Mouse (Mus musculus): ENCODE data around the gene Gm16867. TPM values are rescaled to one million over a fixed set of nuclear protein-coding genes. Genes with fewer than 3 reads are reported as not detected.
A peak's percentile ranks its signal among the peaks of the same experiment; 100 is the strongest.
"Not testable (repeated sequence)": the region's sequence is repeated elsewhere in the genome, so short reads cannot be mapped to it uniquely, and the experiment has no call there.

Gm16867 gene
- 2.9 and 8.7 TPM in 2 replicates for total RNA-seq (2017)

DNA sequence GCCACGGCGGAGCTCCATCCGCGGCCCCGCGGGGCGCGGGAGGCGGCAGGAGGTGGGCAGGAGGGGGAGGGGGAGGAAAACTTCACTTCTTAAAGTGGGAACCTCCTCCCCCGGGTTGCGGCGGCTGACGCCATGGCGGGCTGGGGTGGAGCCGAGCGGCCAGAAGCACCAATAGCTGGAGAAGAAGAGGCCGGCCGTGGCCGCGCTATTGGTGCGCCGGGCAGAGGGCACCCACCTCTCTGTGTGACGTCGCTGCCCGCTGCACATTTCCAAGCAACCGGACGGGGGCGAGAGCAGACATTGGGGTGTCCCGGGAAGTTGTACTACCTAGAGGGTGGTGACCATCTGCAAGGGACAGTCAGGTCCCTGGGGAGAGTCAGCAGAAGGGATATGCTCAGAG lies at the start of gene Gm16867:
Gene Gm16867 (minus strand): TSS at position 189 of the 400 bp plus-strand sequence.
- peak; percentile 86 to 93 for ATAC-seq (replicated peaks in 1 of 2; ENCODE audit: insufficient read depth in 1 of 2, low FRiP score in 2 of 2, low TSS enrichment in 1 of 2, low read depth in 1 of 2, poor library complexity in 2 of 2, severe bottlenecking in 2 of 2)

DNA sequence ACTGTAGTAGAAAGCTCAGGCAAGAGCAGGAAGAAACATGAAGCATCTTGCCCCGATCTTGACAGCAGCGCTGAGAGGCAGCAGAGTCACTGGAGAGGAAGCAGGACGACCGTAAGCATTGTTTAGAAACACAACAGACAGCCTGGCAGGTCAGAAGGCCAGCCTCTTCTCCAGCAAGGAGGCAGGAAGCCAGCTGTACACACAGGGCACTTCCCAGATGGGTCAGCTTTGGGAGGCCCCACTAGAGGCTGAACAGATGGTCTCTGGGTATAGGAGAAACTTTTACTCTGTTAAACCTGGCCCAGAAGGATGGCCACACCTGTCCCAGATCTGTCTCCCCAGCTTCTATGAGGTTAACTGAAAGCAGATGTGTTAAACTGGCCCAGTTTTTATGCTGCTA lies 44.1 kb upstream of the Gm16867 start:
- ATAC-seq (replicated peaks in 1 of 2; ENCODE audit: insufficient read depth in 1 of 2, low FRiP score in 2 of 2, low TSS enrichment in 1 of 2, low read depth in 1 of 2, poor library complexity in 2 of 2, severe bottlenecking in 2 of 2), result not testable (repeated sequence)

DNA sequence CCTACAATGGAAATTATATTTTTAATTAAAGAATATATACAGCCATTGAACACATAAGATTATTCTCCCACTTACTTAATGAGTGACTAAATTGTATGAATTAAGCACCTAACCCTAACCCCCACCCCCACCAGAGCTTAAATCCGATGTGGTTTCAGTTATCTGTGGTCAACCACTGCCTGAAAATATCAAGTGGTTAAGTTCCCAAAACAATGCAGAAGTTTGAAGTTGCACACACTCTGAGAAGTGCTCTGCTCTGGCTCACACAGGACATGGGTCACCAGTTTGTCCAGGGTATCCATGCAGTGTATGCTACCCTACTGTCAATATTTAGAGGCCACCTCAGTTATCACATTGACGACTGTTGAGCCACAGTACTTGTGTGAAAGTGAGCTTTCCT lies 41.9 kb upstream of the Gm16867 start:
- peak; percentile 29 to 40; a peak in 3 of 4 replicates for ATAC-seq (replicated peaks in 1 of 2; ENCODE audit: insufficient read depth in 1 of 2, low FRiP score in 2 of 2, low TSS enrichment in 1 of 2, low read depth in 1 of 2, poor library complexity in 2 of 2, severe bottlenecking in 2 of 2)

DNA sequence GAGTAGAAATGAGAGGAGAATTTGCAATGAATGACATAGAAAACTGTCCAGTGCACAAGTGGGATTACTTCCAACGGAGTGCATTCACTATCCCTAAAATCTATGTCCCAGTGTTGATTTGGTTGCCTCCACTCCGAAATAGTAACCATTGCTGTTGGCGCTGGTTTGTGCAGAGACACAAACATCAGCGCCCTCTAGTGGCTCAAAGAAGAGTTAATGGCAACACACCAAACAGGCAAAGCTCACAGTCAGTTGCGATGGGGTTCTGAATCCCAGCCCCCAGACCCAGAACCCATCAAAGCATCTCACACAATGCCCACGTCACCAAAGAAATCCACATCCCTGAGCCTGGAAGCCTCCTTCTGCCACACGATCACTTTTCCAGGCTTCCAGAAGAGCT lies 40.9 kb upstream of the Gm16867 start:
- peak; percentile 57 to 62 for ATAC-seq (replicated peaks in 1 of 2; ENCODE audit: insufficient read depth in 1 of 2, low FRiP score in 2 of 2, low TSS enrichment in 1 of 2, low read depth in 1 of 2, poor library complexity in 2 of 2, severe bottlenecking in 2 of 2)

DNA sequence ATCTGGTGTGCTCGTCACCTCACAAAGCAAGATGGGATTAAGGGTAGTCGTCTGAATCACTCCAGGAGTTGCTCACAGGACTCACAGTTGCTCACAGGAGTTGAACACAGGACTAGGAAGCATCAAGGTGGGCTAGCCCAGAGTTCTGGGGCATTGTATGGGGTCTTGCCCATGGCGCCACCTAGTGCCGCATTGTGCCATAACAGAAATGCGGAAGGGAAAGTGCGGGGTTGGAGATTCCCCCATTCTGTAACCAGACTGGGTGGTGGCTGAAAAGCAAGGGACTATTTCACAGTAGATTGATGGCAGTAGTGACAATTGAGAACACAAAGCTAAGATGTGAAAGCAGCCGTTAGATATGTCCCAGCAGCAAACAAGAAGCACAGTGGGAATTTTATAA lies 39.5 kb upstream of the Gm16867 start:
- peak; percentile 52 to 60 for ATAC-seq (replicated peaks in 1 of 2; ENCODE audit: insufficient read depth in 1 of 2, low FRiP score in 2 of 2, low TSS enrichment in 1 of 2, low read depth in 1 of 2, poor library complexity in 2 of 2, severe bottlenecking in 2 of 2)

DNA sequence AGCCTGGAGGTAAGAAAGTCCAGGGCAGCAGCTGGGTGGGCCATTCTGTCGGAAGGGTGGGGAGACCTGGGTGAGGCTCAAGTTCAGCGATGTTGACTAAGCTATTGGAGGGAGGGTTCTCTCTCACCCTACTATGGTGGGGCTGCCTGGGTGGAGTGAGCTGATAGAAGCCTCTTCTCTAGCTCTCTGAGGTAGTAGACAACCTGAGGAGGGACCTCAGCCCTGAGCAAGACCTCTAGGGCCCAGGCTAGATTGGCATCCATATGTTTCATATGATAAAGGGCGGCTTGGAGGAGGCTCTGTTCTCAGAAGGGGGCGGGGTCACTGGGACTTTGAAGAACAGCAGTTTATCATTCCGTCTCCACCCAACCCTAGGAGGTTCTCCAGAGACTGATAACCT lies 37.0 kb upstream of the Gm16867 start:
- ATAC-seq (replicated peaks in 1 of 2; ENCODE audit: insufficient read depth in 1 of 2, low FRiP score in 2 of 2, low TSS enrichment in 1 of 2, low read depth in 1 of 2, poor library complexity in 2 of 2, severe bottlenecking in 2 of 2), result peak in 1 of 2 experiments; percentile 35; a peak in 2 of 4 replicates

DNA sequence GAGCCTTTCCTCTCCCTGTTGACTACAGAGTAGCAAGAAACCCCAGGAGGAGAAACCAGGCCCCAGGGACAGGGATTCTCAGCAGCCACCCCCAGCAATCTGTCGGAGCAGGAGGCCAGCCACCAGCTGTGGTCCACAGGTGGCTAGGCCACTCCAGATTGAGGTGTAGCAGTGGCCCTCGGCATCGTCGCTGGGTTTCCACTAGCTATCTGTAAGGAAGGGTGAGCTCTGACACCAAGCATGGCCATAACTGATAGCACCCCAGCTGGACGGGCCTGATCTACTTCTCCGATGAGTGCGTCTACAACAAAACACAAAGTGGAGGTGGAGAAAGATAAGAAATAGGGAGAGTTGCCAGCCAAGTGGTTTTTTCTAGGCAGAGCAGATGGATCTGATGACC lies 33.4 kb upstream of the Gm16867 start:
- peak; percentile 18 to 72; a peak in 2 of 4 replicates for ATAC-seq (replicated peaks in 1 of 2; ENCODE audit: insufficient read depth in 1 of 2, low FRiP score in 2 of 2, low TSS enrichment in 1 of 2, low read depth in 1 of 2, poor library complexity in 2 of 2, severe bottlenecking in 2 of 2)

DNA sequence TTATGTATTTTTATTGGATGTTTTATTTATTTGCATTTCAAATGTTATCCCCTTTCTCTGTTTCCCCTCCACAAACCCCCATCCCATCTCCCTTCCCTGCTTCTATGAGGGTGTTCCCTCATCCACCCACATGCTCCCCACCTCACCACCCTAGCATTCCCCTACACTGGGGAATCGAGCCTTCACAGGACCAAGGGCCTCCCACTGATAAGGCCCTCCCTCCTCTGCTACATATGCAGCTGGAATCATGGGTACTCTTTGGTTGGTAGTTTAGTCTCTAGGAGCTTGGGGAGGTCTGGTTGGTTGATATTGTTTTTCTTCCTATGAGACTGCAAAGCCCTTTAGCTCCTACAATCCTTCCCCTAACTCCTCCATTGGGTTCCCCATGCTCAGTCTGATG lies 23.0 kb upstream of the Gm16867 start:
- ATAC-seq (replicated peaks in 1 of 2; ENCODE audit: insufficient read depth in 1 of 2, low FRiP score in 2 of 2, low TSS enrichment in 1 of 2, low read depth in 1 of 2, poor library complexity in 2 of 2, severe bottlenecking in 2 of 2), result not testable (repeated sequence)

DNA sequence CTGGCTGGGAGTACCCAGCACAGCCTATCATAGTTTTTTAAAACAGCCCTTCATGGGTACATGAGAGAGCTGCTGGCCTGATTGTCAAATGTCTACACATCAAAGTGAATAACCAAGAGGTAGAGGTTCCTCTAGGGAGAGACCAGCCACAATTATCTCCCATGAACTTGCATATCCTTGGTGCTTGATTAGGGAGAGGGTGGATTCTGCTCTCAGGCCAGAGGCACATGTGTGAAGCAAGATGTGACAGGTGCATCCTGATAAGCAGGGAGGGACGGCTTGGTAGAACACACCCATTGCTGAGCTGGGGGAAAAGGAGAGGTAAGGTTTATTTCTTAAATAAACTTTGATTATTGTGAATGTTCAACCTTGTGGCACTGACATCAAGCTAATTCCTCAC lies 19.8 kb upstream of the Gm16867 start:
- ATAC-seq (replicated peaks in 1 of 2; ENCODE audit: insufficient read depth in 1 of 2, low FRiP score in 2 of 2, low TSS enrichment in 1 of 2, low read depth in 1 of 2, poor library complexity in 2 of 2, severe bottlenecking in 2 of 2), result peak; percentile 45 to 51; a peak in 2 of 4 replicates

DNA sequence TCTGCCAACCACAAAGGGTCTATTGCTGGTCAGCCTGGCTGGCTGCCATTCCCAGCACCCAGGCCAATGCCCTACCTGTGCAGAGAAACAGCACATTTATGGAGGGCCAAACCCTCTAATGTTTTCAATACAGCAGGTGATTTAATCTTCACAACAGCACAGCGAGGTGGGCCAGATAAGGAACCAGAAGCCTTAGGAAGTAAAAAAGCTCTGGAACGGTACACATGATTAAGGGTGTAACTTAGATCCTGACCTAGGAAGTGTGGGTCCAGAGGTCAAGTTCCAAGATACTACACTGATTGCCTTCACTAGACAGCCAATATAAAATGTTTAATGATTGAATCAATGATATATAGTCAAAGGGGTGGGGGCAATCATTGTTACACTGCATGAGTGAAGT lies 17.6 kb upstream of the Gm16867 start:
- ATAC-seq (replicated peaks in 1 of 2; ENCODE audit: insufficient read depth in 1 of 2, low FRiP score in 2 of 2, low TSS enrichment in 1 of 2, low read depth in 1 of 2, poor library complexity in 2 of 2, severe bottlenecking in 2 of 2), result not testable (repeated sequence)

DNA sequence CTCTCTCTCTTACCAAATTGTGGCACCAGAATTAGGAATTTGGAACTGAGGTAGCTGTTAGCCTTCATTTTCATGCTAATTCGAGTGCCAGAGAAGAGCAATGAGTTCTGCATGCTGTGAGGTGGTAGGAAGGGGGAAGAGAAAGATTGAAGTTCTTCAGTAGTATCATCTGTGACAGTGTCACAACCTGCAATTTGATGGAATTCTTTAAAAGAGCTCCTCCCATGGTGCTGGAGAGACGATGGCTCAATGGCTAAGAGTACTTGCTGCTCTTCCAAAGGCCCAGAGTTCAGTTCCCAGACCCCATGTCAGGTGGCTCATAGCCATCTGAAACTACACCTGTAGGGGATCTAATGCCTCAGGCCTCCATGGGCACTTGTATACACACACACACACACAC lies 9.3 kb upstream of the Gm16867 start, which contains the start of gene Gm27179:
Gene Gm27179 (minus strand): TSS at position 101 of the 400 bp plus-strand sequence.
- not testable (repeated sequence) for ATAC-seq (replicated peaks in 1 of 2; ENCODE audit: insufficient read depth in 1 of 2, low FRiP score in 2 of 2, low TSS enrichment in 1 of 2, low read depth in 1 of 2, poor library complexity in 2 of 2, severe bottlenecking in 2 of 2)

DNA sequence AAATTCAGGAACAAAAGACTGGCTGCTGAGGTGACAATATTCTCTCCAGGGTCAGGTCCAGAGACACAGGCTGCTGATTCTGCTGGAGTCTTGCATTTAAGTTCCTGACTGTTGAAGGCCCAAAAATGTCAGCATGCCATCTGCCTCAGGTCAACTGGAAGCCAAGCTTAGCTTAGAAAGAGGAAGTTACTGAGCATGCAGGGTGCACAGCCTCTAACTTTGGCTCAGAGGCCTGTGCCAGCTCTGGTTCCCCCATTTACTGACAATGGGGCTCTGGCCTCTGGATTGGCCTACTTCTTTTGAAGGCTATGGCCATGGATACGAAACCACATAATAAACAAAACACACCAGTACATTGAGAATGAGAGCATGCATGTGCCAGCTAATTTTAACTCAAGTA lies 3.8 kb upstream of the Gm16867 start:
- peak; percentile 43 to 59 for ATAC-seq (replicated peaks in 1 of 2; ENCODE audit: insufficient read depth in 1 of 2, low FRiP score in 2 of 2, low TSS enrichment in 1 of 2, low read depth in 1 of 2, poor library complexity in 2 of 2, severe bottlenecking in 2 of 2)

DNA sequence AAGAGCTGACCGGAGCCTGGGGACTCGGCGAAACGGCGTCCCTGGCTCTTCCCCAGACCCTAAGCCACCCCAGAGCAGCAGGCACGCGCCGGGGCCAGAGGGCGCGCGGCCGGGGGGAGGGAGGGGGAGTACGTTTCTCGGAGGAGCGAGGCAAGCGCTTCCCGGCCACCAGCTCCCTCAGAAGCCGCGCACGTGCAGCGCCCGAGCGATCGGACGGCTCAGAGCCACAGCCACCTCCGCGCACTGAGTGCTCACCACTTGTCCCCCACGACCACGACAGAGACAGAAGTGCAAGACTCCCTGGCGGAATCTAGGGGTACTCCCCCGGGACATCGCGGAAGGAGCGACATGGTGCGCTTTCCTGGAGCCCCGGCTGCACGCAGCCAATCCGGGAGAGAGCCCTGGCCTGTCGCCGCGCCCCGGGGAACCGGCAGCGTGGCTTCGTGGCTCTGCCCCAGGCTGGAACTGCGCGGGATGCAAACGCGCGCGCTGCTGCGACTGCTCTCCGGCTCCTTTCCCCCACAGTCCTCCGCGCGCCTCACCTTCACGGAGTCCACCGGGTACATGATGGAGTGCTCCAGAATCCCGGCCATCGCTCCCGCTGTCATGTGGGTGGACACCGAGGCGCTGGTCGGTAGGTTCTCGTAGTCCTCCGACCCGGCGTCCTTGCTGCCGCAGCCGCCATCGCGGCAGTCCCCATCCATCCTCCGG lies 567 bp downstream of the Gm16867 start:
- ATAC-seq (replicated peaks in 1 of 2; ENCODE audit: insufficient read depth in 1 of 2, low FRiP score in 2 of 2, low TSS enrichment in 1 of 2, low read depth in 1 of 2, poor library complexity in 2 of 2, severe bottlenecking in 2 of 2), result peak in 1 of 2 experiments; percentile 16; a peak in 2 of 4 replicates

DNA sequence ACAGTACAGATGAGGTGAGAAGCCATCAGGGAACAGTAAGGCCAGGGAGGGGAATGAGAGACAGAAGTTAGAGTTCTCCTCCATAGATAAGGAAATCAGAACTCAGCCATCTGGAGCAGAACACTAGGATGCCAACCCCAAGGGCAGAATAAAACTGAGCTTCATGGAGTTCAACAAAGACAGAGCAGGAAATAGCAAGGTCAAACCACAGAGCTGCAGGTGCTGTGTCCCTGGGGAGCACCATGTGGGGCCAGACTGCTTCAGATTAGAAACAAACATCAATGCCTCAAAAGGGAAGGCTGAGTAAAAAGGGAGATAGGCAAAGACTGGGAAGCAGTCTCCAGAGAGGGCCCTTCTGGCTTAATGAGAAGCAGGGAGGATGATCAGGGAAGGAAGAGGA lies 6.9 kb downstream of the Gm16867 start:
- ATAC-seq (replicated peaks in 1 of 2; ENCODE audit: insufficient read depth in 1 of 2, low FRiP score in 2 of 2, low TSS enrichment in 1 of 2, low read depth in 1 of 2, poor library complexity in 2 of 2, severe bottlenecking in 2 of 2), result not testable (repeated sequence)

DNA sequence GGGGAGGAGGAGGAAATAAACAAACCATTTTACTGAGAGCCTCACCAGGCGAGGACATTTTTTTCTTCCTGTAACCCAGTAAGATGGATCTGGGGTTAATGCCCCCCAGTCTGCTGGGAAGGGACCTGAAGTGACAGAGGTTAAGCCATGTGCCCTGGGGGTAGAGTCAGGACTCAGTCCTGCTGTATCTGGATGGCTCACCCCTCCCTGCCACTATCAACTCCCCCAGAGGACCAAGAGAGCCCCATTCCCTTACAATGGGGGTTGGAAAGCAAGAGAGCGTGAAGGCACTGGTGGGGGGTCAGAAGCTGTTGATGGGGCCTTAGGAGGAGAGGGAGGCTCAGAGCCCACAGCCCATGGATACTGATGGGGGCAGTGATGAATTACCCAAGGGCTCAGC lies 8.2 kb downstream of the Gm16867 start:
- not testable (repeated sequence) for ATAC-seq (replicated peaks in 1 of 2; ENCODE audit: insufficient read depth in 1 of 2, low FRiP score in 2 of 2, low TSS enrichment in 1 of 2, low read depth in 1 of 2, poor library complexity in 2 of 2, severe bottlenecking in 2 of 2)

DNA sequence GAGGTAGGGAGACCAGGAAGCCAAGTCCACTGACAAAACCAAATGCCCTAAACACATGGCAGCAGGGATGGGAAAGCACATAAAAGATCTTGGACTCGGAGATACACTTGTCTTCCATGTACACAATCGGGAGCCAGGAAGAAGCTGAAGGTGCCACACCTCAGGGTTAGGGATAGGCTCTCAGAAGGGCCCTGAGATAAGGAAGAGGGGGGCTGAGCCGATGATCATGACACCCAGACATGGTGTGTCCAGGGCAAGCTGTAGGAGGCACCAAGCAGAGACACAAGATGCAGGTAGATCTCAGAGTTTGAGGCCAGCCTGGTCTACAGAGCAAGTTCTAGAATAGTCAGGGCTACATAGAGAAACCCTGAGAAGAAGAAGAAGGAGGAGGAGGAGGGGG lies 8.6 kb downstream of the Gm16867 start:
- ATAC-seq (replicated peaks in 1 of 2; ENCODE audit: insufficient read depth in 1 of 2, low FRiP score in 2 of 2, low TSS enrichment in 1 of 2, low read depth in 1 of 2, poor library complexity in 2 of 2, severe bottlenecking in 2 of 2), result not testable (repeated sequence)

DNA sequence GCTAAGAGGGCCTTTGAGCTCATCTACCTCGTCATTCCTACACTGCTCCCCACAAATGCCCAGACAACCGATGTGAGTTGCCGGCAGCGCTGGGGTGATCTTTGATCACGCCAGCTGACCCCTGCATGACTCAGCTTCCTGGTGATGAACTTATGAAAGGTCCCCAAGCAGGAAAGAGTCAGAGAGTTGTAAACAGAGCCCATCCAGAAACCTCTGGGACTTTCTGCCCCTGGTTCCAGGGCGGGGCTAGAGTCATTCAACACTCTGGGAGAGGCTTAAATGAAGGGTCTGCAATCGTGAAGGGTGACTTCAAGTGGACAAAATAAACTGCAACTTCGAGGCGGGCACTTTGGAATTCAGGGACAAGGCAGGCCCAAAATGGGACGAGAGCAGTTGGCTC lies 15.2 kb downstream of the Gm16867 start:
- ATAC-seq (replicated peaks in 1 of 2; ENCODE audit: insufficient read depth in 1 of 2, low FRiP score in 2 of 2, low TSS enrichment in 1 of 2, low read depth in 1 of 2, poor library complexity in 2 of 2, severe bottlenecking in 2 of 2), result not testable (repeated sequence)

DNA sequence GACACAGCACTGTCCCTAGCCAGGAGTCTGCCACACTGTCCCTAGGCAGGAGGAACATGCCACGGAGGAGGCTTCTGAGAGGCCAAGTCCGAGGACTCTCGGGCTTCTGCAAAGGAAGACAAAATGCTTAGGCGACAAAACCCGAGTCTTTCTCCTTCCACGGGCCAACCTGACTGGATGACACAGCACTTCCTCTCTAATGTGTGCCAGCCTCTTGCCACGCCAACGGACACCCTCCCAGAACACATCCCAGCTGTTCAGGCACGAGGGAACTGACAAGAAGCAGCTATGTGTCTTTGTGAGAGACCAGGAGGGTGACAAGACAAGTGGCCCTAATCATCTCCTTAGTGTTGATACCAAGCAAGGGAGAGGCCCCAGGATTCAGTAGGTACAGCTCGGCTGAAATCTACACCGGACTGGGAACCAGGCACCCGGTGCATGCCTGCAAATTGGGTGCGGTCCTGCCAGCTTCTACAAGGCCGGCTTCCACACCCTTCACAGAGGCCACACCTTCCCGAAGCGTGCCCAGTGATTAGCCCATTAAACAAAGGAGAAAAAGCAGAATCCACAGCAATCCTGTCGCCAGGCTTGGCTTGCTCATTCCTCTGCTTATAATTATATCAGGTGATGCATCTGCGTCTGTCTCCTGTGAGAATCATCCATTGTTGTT lies 17.6 kb downstream of the Gm16867 start:
- peak; percentile 76 to 86 for ATAC-seq (replicated peaks in 1 of 2; ENCODE audit: insufficient read depth in 1 of 2, low FRiP score in 2 of 2, low TSS enrichment in 1 of 2, low read depth in 1 of 2, poor library complexity in 2 of 2, severe bottlenecking in 2 of 2)

All from hematopoietic stem cell, adult 5-6 weeks (primary cell).